Mouse (Mus musculus) common myeloid progenitor, adult 5-6 weeks (primary cell): ENCODE data around the gene Gpkow. TPM values are rescaled to one million over a fixed set of nuclear protein-coding genes. Genes with fewer than 3 reads are reported as not detected.

Source experiments
- ATAC-seq: replicated peaks from 2 replicates; pipeline ENCODE4 v1.8.0; 2016; ENCODE audit warnings: low read depth, mild to moderate bottlenecking, moderate TSS enrichment, inconsistent platforms; ENCODE audit not compliant: poor library complexity, severe bottlenecking
- total RNA-seq: library from RNA; stranded (forward); fragments of 200-1000, 187-1606 nt; gene quantifications from 2 replicates; pipeline ENCODE4 v1.2.3, GENCODE M21; 2017

Gpkow gene
- total RNA-seq: 19.6 and 22.4 TPM in 2 replicates

GRCm38 (mm10) chrX:7696954-7697381, at the start of gene Gpkow:
Gpkow (plus strand) TSS chrX:7697131.
- peak; percentile 99 for ATAC-seq

DNA sequence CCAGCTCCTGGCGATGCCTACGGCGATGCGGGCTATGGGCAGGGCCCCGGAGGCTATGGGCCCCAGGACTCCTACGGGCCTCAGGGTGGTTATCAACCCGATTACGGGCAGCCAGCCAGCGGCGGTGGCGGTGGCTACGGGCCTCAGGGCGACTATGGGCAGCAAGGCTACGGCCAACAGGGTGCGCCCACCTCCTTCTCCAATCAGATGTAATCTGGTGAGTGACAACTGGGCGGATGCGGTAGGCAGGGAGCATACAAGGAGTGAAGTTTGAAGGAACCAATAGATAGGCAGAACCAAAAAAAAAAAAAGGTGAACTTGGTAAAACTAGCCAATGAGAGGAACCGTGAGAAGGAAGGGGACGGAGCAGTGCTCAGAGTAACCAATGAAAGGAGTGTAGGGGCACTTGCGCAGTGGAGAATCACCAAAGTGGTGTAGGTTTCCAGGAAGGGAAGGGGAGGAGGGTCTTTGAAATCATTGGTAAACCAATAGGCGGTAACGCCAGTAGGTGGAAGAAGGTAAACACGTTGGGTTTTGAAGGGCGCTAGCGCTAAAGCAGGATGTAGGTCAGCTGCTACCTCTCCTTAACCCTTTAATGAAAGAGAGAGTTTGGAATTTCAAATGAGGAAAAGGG, 48.1 kb upstream of the Gpkow start:
- peak; percentile 95 for ATAC-seq

- peak; percentile 92 for ATAC-seq
Observed at GRCm38 (mm10) chrX:7657221-7657639, 39.7 kb upstream of the Gpkow start, which contains the start of gene Prickle3. Prickle3 (plus strand) TSS chrX:7657260.

DNA sequence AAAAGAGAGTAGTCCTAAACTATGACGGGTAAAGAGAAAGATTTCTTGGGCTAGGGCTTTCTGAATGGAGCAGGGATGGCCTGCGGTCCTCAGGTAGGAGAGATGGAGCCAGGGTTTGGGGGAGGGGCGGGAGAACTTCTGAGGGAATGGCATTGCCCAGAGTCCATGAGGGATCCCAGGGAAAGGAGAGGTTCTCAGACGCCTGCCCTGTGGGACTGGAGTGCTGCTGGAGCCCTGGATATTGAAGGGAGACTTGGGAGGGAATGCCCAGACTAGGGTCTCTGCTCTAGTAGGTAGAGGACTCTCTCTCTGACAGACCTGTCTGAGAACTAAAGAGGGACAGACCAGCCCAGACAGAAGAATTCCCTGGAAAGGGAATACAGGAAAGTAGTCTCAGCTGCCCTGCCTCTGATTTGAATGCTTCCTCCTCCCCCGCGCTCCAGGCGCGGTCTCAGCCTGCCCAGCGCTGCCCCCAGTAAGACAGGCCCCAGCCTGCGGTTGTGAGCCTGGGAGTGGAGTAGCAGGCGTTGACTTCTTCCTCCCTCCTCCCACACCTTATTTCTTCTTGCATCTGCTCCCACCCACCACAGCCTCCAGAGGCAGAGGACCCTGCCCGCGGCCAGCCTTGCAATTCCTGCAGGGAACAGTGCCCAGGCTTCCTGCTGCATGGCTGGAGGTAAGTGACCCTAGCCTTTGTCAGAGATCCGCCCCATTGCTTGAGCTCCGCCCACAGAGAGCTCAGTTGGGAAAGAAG, 38.7 kb upstream of the Gpkow start:
- peak; percentile 66 for ATAC-seq

- ATAC-seq: no peak
Observed at GRCm38 (mm10) chrX:7658785-7659589, 37.9 kb upstream of the Gpkow start.

DNA sequence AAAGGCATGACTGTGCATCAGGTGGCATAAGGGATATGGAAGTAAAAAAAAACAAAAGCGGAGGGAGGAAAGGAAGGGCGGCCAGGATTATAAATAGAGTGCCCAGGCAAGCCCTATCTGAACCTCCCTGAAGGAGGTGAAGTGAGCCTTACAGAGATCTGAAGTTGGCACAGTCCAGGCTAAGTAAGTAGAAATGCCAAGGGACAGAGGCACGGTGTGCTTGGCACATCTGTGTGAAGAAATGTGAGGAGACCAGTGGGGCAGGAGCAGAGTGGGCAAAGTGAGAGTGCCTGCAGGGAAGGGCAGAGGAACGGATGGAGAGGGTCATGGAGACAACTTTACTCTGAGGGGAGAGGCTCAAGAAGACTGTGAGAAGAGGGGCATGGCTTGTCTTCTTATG, 35.8 kb upstream of the Gpkow start:
- no peak for ATAC-seq

DNA sequence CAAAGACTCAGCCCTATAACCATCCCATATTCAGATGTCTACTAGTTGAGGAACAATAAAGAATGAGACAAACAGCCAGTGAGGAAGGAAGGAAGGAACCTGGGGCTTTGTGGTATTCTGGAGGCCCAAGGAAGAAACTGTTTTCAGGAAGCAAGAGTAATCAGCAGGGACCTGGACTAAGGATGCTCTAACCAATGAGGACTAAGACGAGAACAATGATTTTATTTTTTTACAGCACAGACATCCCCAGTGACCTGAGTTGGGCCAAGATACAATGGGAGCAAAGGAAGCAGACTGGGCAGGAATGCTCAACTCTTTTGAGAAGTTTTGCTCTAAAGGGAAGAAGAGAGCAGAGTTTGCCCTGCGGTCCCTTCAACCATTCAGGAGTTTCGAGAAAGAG, 34.0 kb upstream of the Gpkow start:
- ATAC-seq: 0 out of 2 replicates have a peak, but pooled peaks have one; percentile 18

- ATAC-seq: no peak
Observed at GRCm38 (mm10) chrX:7664791-7665190, 32.1 kb upstream of the Gpkow start.

DNA sequence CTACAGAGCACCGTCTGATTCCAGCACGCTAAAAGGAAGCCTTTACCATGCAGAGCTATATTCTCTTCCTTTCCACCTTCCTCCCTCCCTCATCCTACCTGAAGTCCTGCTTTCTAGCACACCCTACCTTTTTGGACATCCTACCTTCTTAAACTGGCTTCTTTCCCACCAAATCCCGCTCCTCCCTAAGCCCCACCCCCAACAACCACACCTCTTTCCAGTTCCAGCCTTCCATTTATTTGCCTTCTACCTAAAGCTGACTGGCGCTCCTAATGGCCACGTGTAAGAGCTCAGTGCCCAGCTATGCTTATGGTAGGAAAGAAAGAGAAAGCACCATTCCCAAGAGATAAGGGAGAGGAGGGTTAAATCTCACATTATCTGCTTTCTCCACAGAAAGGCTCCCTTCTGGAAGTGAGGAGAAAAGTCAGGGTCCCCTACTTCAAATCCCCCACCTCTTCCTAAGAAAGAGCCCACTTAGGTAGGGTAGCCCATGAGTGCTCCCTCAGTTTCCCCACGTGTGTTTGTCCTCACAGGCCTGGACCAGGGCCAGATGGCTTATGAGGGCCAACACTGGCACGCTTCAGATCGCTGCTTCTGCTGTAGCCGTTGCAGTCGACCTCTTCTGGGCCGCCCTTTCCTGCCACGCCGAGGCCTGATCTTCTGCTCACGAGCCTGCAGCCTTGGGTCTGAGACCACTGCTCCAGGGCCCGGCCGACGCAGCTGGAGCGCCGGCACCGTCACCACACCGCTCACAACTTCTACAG, 31.0 kb upstream of the Gpkow start:
- no peak for ATAC-seq

DNA sequence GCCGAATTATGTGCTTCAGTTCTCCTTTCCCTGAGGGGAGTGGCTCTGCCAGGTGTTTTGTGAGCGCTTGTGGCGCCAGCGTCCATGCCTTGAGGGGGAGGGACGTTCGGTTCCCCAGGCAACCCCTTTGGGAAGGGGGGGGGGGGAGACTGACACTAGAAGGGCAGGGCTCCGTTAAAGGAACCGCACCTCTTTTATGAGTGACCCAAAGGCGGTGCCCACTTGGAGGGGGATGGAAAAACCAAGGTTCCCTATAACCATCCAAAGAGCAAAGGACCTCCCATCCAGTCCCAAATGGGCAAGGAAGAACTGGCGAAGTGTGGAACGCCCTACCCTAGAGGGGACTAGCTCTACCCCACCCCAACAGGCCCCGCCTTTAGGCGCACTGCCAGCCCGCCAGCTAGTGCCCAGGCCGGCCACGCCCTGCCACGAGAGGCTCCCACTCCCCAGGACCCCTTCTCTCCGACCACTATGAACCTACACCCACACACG, 26.5 kb upstream of the Gpkow start:
- peak; percentile 62 for ATAC-seq

DNA sequence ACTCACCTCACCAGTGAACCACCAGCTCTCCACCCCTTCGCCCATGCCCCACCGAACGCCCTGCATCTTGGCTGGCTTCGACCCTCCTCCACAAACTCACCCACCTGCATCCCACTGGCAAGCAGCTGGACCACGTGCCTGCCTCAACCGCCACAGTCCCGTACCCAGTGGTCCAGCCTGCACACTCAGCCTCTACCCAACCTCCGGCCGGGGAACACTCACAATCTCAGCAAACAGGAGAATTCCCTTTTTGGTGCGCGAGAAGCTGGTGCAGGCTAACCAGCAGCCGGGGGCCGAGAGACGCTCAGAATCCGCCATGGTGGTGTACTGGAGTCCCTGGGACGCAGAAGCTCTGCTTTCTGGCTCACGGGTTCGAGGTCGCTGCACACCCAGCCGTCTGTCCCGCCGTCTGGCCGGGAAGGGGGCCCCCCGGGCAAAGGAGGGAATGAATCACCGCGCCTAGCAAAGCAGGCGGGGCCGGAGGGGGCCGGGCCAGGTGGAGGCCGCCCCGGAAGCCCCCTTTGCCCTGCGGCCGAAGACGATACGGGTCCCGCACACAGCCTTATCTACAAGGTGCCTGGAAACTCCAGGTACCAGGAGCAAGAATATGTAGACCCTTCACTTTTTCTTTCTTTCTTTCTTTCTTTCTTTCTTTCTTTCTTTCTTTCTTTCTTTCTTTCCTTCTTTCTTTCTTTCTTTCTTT, 25.9 kb upstream of the Gpkow start, which contains the start of gene Plp2:
Gene Plp2 (minus strand): TSS at position 470 of the 703 bp plus-strand sequence.
- no peak for ATAC-seq

DNA sequence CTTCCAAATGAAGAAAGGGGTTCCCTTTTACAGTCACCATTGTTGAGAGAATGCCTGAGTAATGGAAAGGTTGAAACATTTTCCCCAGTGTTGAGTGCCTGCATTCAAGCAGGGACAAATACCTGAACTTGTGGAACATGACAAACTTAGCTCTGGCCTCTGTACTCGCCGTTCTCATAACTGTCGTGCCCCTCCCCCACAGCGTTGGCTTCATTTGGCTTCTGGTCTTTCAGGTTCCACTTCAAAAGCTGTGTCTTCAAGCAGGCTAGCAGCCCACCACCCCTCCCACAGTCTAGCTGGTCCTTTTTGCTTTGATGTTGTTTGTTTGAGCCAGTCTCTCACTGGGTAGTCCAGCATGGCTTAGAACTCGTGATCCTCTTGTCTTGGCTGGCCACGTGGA, 24.2 kb upstream of the Gpkow start:
- no peak for ATAC-seq

DNA sequence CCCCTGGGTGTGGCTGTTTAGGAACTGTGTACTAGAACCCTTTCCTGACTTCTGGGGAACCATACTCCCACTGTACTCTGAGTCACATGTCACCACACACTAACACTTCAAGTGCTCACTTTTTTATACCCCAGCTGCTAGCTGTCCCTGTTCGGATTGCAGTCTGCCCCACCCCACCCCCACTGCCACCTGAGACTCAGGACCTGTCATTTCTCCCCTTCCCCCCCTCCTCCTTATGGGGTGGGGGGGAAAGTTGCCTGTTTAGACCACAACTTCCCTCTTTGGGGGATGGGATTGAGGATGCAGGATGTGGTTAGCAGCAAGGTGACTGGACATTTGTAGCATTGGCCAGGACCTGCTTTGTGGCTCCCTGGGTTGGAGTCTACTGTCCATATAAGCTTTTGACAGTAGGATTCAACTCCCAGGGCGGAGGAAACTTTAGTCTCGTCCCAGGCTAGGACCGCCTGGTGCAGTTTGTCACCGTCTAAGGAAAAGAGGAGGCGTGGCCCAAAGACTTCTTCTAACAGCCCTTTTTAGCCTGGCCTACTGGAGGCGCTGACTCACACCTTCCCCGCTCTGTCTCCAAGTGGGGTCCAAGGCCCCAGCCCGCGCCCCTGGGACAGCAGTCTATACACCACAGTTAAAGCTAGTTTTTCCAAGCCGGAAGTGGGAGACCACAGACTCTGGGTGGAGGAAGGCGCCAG, 23.2 kb upstream of the Gpkow start:
- ATAC-seq: peak; percentile 55

DNA sequence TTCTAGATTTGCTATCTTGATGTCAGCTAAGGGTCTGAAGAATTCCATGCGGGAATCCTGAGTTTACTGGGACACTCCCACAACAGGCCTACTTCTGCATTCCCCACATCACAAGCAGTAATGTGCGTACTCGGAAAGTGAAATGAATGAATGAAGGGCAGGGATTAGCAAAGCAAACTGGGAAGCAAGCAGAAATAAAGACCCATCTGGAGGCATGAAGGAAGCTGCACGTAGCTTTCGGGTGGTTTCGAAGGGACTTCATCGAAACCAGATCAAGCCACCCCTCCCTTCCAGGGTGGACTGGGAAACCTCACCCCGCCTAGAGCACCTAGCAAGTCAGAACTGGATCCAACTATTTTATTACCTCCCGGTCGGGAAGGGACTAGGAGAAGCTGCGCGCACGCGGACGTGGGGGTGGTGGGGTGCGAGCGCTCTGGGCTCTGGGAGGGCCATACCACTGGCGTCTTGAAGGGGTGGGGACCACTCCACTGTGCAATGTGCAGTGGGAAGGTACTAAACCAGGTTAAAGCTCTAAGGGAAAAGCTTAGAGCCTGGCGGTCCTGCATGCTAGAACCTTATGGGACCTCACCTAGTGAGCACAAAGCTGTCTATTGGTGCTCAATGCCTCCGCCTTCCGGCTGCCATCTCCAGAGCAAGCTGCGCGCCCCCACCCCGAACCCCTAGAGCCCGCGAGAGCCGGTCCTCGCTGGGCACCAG, 22.5 kb upstream of the Gpkow start:
- ATAC-seq: 0 out of 2 replicates have a peak, but pooled peaks have one; percentile 12

DNA sequence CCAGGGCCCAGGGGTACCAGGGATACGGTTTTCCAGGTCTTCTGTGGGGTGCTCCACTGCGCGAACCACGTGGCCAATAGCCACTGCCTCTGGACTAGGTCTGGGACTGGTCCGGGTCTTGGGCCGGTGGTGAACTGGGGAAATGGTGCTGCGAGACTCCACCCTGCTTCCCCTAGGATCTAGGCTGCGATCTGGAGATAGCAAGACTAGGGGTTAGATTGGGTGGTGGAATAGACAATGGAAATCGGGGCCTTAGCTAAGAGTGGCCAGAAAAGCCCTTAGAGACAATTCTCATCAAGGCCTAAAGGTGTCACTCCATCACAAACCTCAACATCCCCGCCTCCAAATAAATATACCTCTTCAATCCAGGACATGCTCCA, 21.9 kb upstream of the Gpkow start:
- no peak for ATAC-seq

DNA sequence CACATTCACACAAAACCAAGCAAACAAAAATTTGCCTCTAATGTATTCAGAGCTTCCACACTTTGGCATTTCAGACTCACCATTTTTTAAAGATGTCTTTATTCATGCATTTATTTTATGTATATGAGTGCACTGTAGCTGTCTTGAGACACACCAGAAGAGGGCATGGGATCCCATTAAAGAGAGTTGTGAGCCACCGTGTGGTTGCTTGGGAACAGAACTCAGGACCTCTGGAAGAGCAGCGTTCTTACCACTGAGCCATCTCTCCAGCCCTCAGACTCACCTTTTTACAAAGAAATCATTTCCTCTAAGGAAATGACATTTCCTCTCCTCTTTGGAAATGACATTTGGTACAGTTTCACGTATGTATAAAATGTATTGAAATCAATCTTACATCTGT, 17.9 kb upstream of the Gpkow start:
- no peak for ATAC-seq

- ATAC-seq: peak; percentile 97
Observed at GRCm38 (mm10) chrX:7679405-7680056, 17.4 kb upstream of the Gpkow start.
